Mouse (Mus musculus) lung, postnatal 36 days (tissue): ENCODE data around the gene Haus2.

Experiments used
- DNase-seq: peaks from one replicate; pipeline ENCODE4 v3.0.0; 2022; ENCODE audit warnings: mixed read lengths

The Haus2 gene

GRCm38 (mm10) chr2:120670253-120670652, 61.1 kb downstream of the Haus2 start:
- peak; percentile 46 for DNase-seq
